Mouse (Mus musculus) layer of hippocampus, adult 2 months (tissue): ENCODE measurements at regions not wholly inside any gene's neighbourhood (a gene's known extent, or its start where the extent isn't known, plus 50 kb on each side); places are given as distances from the start of the nearest gene placed in this dataset.

Experiments used
- DNase-seq, 2 experiments: peaks; one replicate each; pipeline ENCODE4 v3.0.0; 2022; ENCODE audit warnings: low spot score in 2 of 2
- H3K27ac ChIP-seq: fragments of 200-600 bp; 2 replicates; pipeline ENCODE4 v1.8.1; 2022
- H3K4me3 ChIP-seq: fragments of 200-600 bp; 2 replicates; pipeline ENCODE4 v1.8.1; 2022; ENCODE audit warnings: mild to moderate bottlenecking
- CTCF ChIP-seq: fragments of 200-600 bp; conservative IDR thresholded peaks from 2 replicates; pipeline ENCODE4 v1.8.1; 2022; ENCODE audit warnings: antibody characterized with exemption, mild to moderate bottlenecking, moderate library complexity

DNA sequence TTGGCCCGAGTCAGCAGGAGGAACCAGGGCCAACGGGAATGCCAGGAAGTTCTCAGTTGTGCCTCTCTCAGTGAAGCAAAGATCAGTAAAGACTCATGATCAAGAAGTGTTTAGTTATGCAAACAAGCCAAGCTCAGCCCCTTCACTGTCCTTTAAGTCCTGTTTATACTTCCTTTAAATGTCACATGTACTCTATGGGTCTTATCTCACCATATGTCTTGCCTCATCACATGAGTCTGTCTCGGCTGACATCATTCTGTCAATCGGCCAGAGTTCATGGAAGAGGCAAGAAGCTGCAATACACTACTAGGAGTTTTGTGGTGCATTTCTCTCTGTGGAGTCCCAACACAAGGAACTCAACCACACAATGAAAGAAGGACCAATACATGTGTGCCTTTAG is 71.8 kb downstream of the Scp2d1 start:
- Histone ChIP-seq H3K4me3 (no peak overlapping the region), H3K27ac (no peak overlapping the region)
- TF ChIP-seq CTCF: no peak
- no peak for DNase-seq

DNA sequence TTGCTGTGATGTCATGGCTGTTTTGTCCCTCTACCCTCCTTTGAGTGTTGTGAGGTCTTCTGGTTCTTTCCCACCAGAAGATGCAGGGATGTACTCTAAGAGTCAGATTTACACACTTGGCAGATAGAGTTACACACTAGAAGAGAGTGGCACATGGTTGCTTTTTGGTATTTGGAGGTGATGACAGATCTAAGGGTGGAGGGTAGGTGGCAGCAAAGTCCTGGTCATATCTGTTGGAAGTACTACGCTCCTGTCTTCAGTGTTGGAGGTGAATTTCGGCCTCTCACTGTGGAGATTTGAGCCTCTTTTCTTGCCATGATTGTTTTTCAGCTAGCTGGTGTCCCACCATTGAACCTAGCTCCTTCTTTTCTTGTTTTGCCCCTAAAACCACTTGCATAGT is 73.0 kb downstream of the Scp2d1 start:
- peak; percentile 67 for TF ChIP-seq CTCF
- no peak overlapping the region for H3K4me3 ChIP-seq
- H3K27ac ChIP-seq: no peak overlapping the region
- DNase-seq: peak in 1 of 2 experiments; percentile 7

DNA sequence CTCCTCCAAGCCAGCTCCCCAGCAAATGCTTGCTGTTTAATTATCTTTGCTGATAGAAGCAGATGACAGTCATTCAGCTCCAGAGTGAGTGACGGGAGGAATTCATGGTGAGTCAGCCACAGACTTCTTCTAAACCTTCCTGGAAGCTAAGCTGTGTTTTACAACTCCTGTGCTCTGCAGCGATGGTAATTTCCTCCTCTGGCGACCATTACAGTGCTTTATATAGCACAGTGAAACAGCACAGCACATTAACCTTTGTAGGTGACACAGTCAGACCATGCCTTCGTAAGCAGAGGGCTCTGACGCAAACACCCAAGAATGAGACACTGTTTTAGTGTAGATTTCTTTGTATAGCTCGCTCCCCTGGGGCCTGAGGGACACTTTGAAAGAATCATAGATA is 83.3 kb downstream of the Scp2d1 start:
- H3K4me3 ChIP-seq: no peak overlapping the region
- DNase-seq: peak in 1 of 2 experiments; percentile 47
- no peak overlapping the region for H3K27ac ChIP-seq
- no peak for TF ChIP-seq CTCF

DNA sequence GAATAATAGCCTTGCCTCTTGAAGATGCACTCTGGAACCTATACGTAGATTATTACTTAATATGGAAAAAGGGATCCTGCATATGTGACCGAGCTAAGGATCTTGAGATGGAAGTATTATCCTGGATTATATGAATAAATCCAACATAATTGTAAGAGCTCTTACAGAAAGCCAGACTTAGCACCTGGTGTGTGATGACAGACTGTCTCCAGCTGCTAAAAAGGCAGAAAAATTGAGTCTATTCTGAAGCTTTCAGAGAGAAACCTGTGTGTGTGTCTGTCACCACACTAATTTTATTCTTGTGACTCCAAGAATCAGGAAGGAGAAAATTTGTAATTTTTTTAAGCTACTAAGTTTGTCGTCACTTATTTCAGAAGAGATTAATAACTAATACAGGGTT is 122.4 kb downstream of the Scp2d1 start:
- TF ChIP-seq CTCF: no peak
- H3K4me3 ChIP-seq: no peak overlapping the region
- no peak for DNase-seq
- no peak overlapping the region for H3K27ac ChIP-seq

DNA sequence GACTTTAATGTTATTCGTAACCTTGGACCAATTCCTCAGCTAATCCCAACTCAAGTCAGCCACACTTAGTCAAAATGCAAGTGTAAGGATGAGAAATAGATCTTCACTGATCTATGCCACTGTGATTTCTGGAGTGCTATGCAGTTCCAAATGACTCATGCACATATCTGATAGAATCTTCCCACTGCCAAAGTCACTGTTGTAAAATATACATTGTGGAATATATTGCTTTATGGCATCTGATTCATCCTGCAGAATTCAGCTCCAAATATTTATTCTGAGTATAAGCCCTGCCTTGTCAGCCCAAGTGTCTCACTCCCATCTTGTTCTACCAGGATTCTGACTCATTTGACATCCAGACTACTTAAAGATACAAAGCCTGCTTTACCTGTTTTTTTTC is 123.0 kb downstream of the Scp2d1 start:
- H3K4me3 ChIP-seq: no peak overlapping the region
- no peak for DNase-seq
- H3K27ac ChIP-seq: no peak overlapping the region
- no peak for TF ChIP-seq CTCF

DNA sequence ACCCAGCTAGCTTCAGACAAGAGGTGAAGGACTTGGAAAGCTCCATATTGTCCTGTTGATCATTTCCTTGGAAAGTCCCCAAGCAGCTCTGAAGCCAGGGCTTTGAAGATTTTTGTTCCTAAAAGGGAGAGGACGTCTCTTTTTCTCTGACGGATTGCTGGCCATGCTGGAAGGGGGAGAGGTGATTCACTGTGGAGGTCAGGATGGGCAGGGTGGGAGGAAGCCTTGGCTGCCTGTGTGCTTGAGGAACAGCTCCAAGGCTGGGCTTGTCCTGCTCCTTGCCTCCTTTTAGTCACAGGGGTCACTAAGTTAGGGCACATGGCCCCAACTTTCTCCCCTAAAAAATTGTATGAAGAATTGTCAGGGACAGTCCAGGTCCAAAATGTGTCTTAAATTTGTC is 125.8 kb downstream of the Scp2d1 start:
- Histone ChIP-seq H3K4me3 (no peak overlapping the region), H3K27ac (no peak overlapping the region)
- TF ChIP-seq CTCF: no peak
- no peak for DNase-seq
